Mouse (Mus musculus): ENCODE data around the gene Spata5. TPM values are rescaled to one million over a fixed set of nuclear protein-coding genes. Genes with fewer than 3 reads are reported as not detected.

The Spata5 gene
- total RNA-seq (2023), result 100 to 1,000 TPM in 1 of 2 experiments, 10 to 100 TPM in 1; 80.0 to 103 TPM

GRCm38 (mm10) chr3:37419458-37419991, at the start of gene Spata5:
Gene Spata5 (plus strand): TSS chr3:37419896.

GRCm38 (mm10) chr3:37420072-37420471, 376 bp downstream of the Spata5 start, which contains the start of gene Nudt6:
Gene Nudt6 (minus strand): TSS chr3:37420211.

Other genes starting within 250 kb of the Spata5 start
- gene Il21, start 187.3 kb upstream of the Spata5 start, total RNA-seq (2023), result 1 to 10 TPM in 1 of 2 experiments, under 1 TPM in 1; 0.79 to 1.9 TPM
- 1 to 10 TPM; 2.1 to 2.6 TPM for gene Bbs12, start 107.3 kb upstream of the Spata5 start, total RNA-seq (2023)
- gene Cetn4, start 107.2 kb upstream of the Spata5 start, total RNA-seq (2023), result under 1 TPM; 0.18 to 0.52 TPM
- 1 to 10 TPM in 1 of 2 experiments, under 1 TPM in 1; 0.35 to 1.2 TPM for gene Fgf2, start 71.5 kb upstream of the Spata5 start, total RNA-seq (2023)
- gene Nudt6, start 315 bp downstream of the Spata5 start, total RNA-seq (2023), result 10 to 100 TPM; 25.1 to 29.2 TPM
- gene Spry1, start 220.1 kb downstream of the Spata5 start, total RNA-seq (2023), result 1 to 10 TPM; 5.0 to 7.1 TPM

Measured in T-cell, adult 66 days (primary cell).